26 mouse cellular contexts compared by ENCODE assay signal in the genomic region with DNA sequence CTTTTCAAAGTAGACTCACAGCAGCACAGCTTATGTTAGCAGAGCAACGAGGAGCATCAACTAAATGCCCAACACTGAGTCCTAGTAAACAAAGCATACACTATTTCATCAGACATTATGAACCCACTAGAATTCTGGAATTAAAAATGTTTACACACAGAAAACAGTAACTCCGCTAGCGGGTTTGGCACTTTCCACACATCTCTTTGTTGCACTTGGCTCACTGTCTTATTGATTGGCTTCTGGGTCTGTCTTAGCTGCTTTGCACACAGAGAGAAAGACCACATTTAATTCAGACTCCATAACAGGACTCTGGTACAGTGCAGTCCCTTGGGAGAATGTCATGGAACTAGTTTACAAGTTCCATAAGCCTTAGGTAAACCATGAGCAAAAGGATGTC. TPM values are rescaled to one million over a fixed set of nuclear protein-coding genes. Genes with fewer than 3 reads are reported as not detected.
DNase-seq lines count a peak whose midpoint lies in the region; ATAC-seq and TF ChIP-seq lines count a peak whose summit lies in the region.
"Had no signal": no experiment of that assay in that cellular context is flagged by ENCODE, and none has a peak within 500 bp of the region (broad histone marks: within the 10 kb centered on the region; RNA-seq: fewer than 3 reads in every experiment).

No protein-coding gene starts in this region.

- no peak for ATAC-seq in heart, embryonic 13.5 days (ENCODE audit: extremely low read depth, insufficient number of reproducible peaks, low FRiP score, low TSS enrichment)
- no peak for ATAC-seq in liver, embryonic 11.5 days (replicated peaks; ENCODE audit: low FRiP score)
- ATAC-seq: forebrain, embryonic 16.5 days; intestine, embryonic 15.5 days had no signal

- H3K9ac ChIP-seq in heart, embryonic 13.5 days: peak overlapping the region; percentile 25; the same call in 1 of the 2 replicates
- H3K9ac ChIP-seq in liver, adult 2 months (ENCODE audit: low read depth, low read length): no peak overlapping the region
- H3K9ac ChIP-seq in liver, embryonic 11.5 days (ENCODE audit: low read depth, low read length): no peak overlapping the region
- H3K9ac ChIP-seq: embryonic facial prominence, embryonic 13.5 days; forebrain, embryonic 12.5 days; hindbrain, embryonic 14.5 days; intestine, embryonic 15.5 days had no signal

- intact Hi-C loops in heart, postnatal 10 days (cut with DNase I): no loop called here

- H3K4me2 ChIP-seq in heart, embryonic 13.5 days: no peak overlapping the region
- no peak overlapping the region for H3K4me2 ChIP-seq in liver, embryonic 11.5 days
- H3K4me2 ChIP-seq: embryonic facial prominence, embryonic 13.5 days; forebrain, embryonic 12.5 days; heart, embryonic 11.5 days; hindbrain, embryonic 14.5 days; intestine, embryonic 15.5 days had no signal

- 73% methylated on average over 3 of the region's 3 CpGs for WGBS in heart, embryonic 13.5 days
- 22% methylated on average over 3 of the region's 3 CpGs for WGBS in liver, adult 2 months
- WGBS in liver, embryonic 11.5 days: 92% methylated on average over 3 of the region's 3 CpGs

- peak overlapping the region; percentile 76; the same call in 1 of the 2 replicates for H3K27ac ChIP-seq in heart, embryonic 13.5 days (replicated peaks)
- H3K27ac ChIP-seq in liver, adult 2 months (replicated peaks; ENCODE audit: insufficient read depth, low read depth, low read length): peak overlapping the region; percentile 88; the same call in 1 of the 2 replicates
- no peak overlapping the region for H3K27ac ChIP-seq in liver, embryonic 11.5 days (ENCODE audit: low read depth, low read length)
- H3K27ac ChIP-seq: embryonic facial prominence, embryonic 13.5 days; forebrain, embryonic 12.5 days; hindbrain, embryonic 10.5 days; hindbrain, embryonic 14.5 days; intestine, embryonic 15.5 days had no signal

- H3K36me3 ChIP-seq in heart, embryonic 13.5 days: peaks cover 11% of the 10 kb centered on the region
- H3K36me3 ChIP-seq in liver, adult 2 months (ENCODE audit: control insufficient read depth, insufficient read depth, low read length): no peaks in the 10 kb centered on the region
- H3K36me3 ChIP-seq in liver, embryonic 11.5 days (ENCODE audit: control insufficient read depth, insufficient read depth, low read length): no peaks in the 10 kb centered on the region; the same call in 1 of the 2 replicates
- H3K36me3 ChIP-seq: intestine, embryonic 15.5 days had no signal

- H3K27me3 ChIP-seq in heart, embryonic 13.5 days (replicated peaks): no peaks in the 10 kb centered on the region
- H3K27me3 ChIP-seq in liver, adult 2 months (ENCODE audit: control insufficient read depth, insufficient read depth, low read length): no peaks in the 10 kb centered on the region
- no peaks in the 10 kb centered on the region for H3K27me3 ChIP-seq in liver, embryonic 11.5 days (replicated peaks; ENCODE audit: control insufficient read depth, insufficient read depth, low read length)
- H3K27me3 ChIP-seq: embryonic facial prominence, embryonic 13.5 days; forebrain, embryonic 12.5 days; intestine, embryonic 15.5 days had no signal

- DNase-seq in heart, postnatal 10 days: no peak
- peak; percentile 96 for DNase-seq in liver, adult 2 months (ENCODE audit: extremely low read depth, low read depth, low spot score)
- no peak for DNase-seq in liver, embryonic 11.5 days (ENCODE audit: low spot score)
- DNase-seq in NIH3T3 (ENCODE audit: low read depth): peak; percentile 11
- no peak for DNase-seq in embryo, embryonic 10 days (ENCODE audit: low spot score)
- DNase-seq in testis, postnatal 14 days (ENCODE audit: low spot score): no peak
- DNase-seq: adrenal gland, adult 8-10 months; adrenal gland, postnatal 36 days; cerebellum, adult 11-12 months; cerebellum, adult 9-10 months; cerebellum, postnatal 25 days; gastrocnemius, adult 2 months; gastrocnemius, postnatal 25 days; heart, postnatal 14 days had no signal

- H3K9me3 ChIP-seq in heart, embryonic 13.5 days: no peaks in the 10 kb centered on the region
- no peaks in the 10 kb centered on the region for H3K9me3 ChIP-seq in liver, embryonic 11.5 days (ENCODE audit: control insufficient read depth, low read length)
- H3K9me3 ChIP-seq: embryonic facial prominence, embryonic 13.5 days; forebrain, embryonic 12.5 days; hindbrain, embryonic 10.5 days; intestine, embryonic 15.5 days had no signal

- H3K4me1 ChIP-seq in heart, embryonic 13.5 days: peaks cover 84% of the 10 kb centered on the region
- peaks cover 29% of the 10 kb centered on the region for H3K4me1 ChIP-seq in liver, adult 2 months (ENCODE audit: control insufficient read depth, insufficient read depth, low read length)
- peaks cover 29% of the 10 kb centered on the region for H3K4me1 ChIP-seq in liver, embryonic 11.5 days (replicated peaks; ENCODE audit: control insufficient read depth, insufficient read depth, low read length)

- no peak overlapping the region for H3K4me3 ChIP-seq in heart, embryonic 13.5 days
- H3K4me3 ChIP-seq in liver, adult 2 months (ENCODE audit: insufficient read depth, low read depth, low read length): no peak overlapping the region
- no peak overlapping the region for H3K4me3 ChIP-seq in liver, embryonic 11.5 days (ENCODE audit: low read depth, low read length)
- H3K4me3 ChIP-seq: embryonic facial prominence, embryonic 13.5 days; forebrain, embryonic 12.5 days; gastrocnemius, adult 2 months; hindbrain, embryonic 10.5 days; intestine, embryonic 15.5 days had no signal

- peaks cover 13% of the 10 kb centered on the region; the same call in 1 of the 2 replicates for H3K79me2 ChIP-seq in liver, adult 2 months (ENCODE audit: control insufficient read depth, insufficient read depth, low read length)

- no peak for TF ChIP-seq POLR2A in liver, adult 2 months (IDR thresholded peaks at IDR 0.05; ENCODE audit: extremely low read depth, insufficient read depth, low read length)

- no peak for TF ChIP-seq CTCF in liver, adult 2 months (IDR thresholded peaks at IDR 0.05; ENCODE audit: low read depth, low read length)

RNA-seq across cellular contexts. Expression of a gene that starts 5.3 kb away (rescaled TPM):
- 53.5 and 56.9 TPM in 2 replicates for polyA plus RNA-seq in heart, embryonic 13.5 days (2015; fragmentation: Nextera tagmentation; extraction: Ambion mirVana)
- 10 to 100 TPM; 16.4 to 21.6 TPM for total RNA-seq in heart, postnatal 10 days (2021)
- 8.3 and 11.4 TPM in 2 replicates for total RNA-seq in liver, adult 2 months (2014; rRNA removed)
- polyA plus RNA-seq in liver, adult 2 months (2012; rRNA removed): 6.3 and 6.6 TPM in 2 replicates
- polyA plus RNA-seq in liver, embryonic 11.5 days (2014; fragmentation: Nextera tagmentation; extraction: Ambion mirVana): 40.7 and 41.1 TPM in 2 replicates

RNA-seq across cellular contexts. Expression of a gene that starts 5.3 kb away (rescaled TPM):
- polyA plus RNA-seq in heart, embryonic 13.5 days (2015; fragmentation: Nextera tagmentation; extraction: Ambion mirVana): 33.4 and 36.2 TPM in 2 replicates
- 10 to 100 TPM; 16.3 to 16.8 TPM for total RNA-seq in heart, postnatal 10 days (2021)
- total RNA-seq in liver, adult 2 months (2014; rRNA removed): 9.1 and 10.2 TPM in 2 replicates
- polyA plus RNA-seq in liver, adult 2 months (2012; rRNA removed): 0.85 and 2.0 TPM in 2 replicates
- 14.8 and 16.0 TPM in 2 replicates for polyA plus RNA-seq in liver, embryonic 11.5 days (2014; fragmentation: Nextera tagmentation; extraction: Ambion mirVana)

RNA-seq across cellular contexts. Expression of a gene that starts 39.1 kb away (rescaled TPM):
- polyA plus RNA-seq in heart, embryonic 13.5 days (2015; fragmentation: Nextera tagmentation; extraction: Ambion mirVana): not detected in 2 replicates
- not detected for total RNA-seq in heart, postnatal 10 days (2021)
- total RNA-seq in liver, adult 2 months (2014; rRNA removed): not detected in 2 replicates
- 0.11 TPM in 1 of 2 replicates, not detected in the other for polyA plus RNA-seq in liver, adult 2 months (2012; rRNA removed)
- not detected in 2 replicates for polyA plus RNA-seq in liver, embryonic 11.5 days (2014; fragmentation: Nextera tagmentation; extraction: Ambion mirVana)
- total RNA-seq: adrenal gland, adult 8-10 months; adrenal gland, postnatal 36 days; gastrocnemius, adult 2 months; gastrocnemius, postnatal 25 days; granulocyte monocyte progenitor cell, adult 5-6 weeks had no signal
- polyA plus RNA-seq: C2C12; cortical plate, adult 2 months; embryonic facial prominence, embryonic 13.5 days; forebrain, embryonic 12.5 days; forebrain, embryonic 16.5 days; heart, embryonic 11.5 days; hindbrain, embryonic 10.5 days; hindbrain, embryonic 14.5 days; intestine, embryonic 15.5 days had no signal

RNA-seq across cellular contexts. Expression of a gene that starts 58.9 kb away (rescaled TPM):
- polyA plus RNA-seq in heart, embryonic 13.5 days (2015; fragmentation: Nextera tagmentation; extraction: Ambion mirVana): not detected in 2 replicates
- not detected for total RNA-seq in heart, postnatal 10 days (2021)
- 89.3 and 378 TPM in 2 replicates for total RNA-seq in liver, adult 2 months (2014; rRNA removed)
- polyA plus RNA-seq in liver, adult 2 months (2012; rRNA removed): 153 and 184 TPM in 2 replicates
- polyA plus RNA-seq in liver, embryonic 11.5 days (2014; fragmentation: Nextera tagmentation; extraction: Ambion mirVana): 0.12 TPM in 1 of 2 replicates, not detected in the other
- total RNA-seq: adrenal gland, adult 8-10 months; adrenal gland, postnatal 36 days; gastrocnemius, postnatal 25 days; granulocyte monocyte progenitor cell, adult 5-6 weeks; MEL had no signal
- polyA plus RNA-seq: C2C12; cortical plate, adult 2 months; embryonic facial prominence, embryonic 13.5 days; forebrain, embryonic 12.5 days; forebrain, embryonic 16.5 days; heart, embryonic 11.5 days; hindbrain, embryonic 10.5 days; hindbrain, embryonic 14.5 days had no signal

Comparison
In these comparisons a context has a peak if more than half of its experiments do, and no peak if none do; other contexts are left out.
1. DNase-seq: peak in liver, adult 2 months (single experiment) and NIH3T3 (single experiment); none in heart, postnatal 10 days (0 of 2), liver, embryonic 11.5 days (single experiment), embryo, embryonic 10 days (single experiment) and testis, postnatal 14 days (single experiment).